Mouse (Mus musculus): ENCODE measurements around the gene Rpusd3.

Gene Rpusd3

DNA sequence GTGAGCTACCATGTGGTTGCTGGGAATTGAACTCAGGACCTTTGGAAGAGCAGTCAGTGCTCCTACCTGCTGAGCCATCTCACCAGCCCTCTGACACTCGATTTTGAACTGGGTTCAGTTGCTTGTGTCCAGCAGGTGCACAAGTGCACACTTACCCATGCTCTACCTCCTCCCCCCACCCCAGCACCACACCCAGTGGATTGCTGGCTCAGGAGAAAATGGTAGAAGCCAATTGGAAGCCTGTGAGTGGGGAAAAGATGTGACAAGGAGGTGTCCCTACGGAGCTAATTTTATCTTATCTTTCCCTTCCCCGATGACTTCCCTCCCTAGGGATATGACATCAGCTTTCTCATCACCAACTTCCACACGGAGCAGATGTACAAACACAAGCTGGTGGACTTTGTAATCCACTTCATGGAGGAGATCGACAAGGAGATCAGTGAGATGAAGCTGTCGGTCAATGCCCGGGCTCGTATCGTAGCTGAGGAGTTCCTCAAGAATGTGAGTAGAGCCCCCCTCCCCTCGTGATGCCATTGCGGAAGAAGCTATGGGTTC, 33.9 kb downstream of the Rpusd3 start:
- no peak for DNase-seq (ENCODE audit: low spot score in 2 of 2)

DNA sequence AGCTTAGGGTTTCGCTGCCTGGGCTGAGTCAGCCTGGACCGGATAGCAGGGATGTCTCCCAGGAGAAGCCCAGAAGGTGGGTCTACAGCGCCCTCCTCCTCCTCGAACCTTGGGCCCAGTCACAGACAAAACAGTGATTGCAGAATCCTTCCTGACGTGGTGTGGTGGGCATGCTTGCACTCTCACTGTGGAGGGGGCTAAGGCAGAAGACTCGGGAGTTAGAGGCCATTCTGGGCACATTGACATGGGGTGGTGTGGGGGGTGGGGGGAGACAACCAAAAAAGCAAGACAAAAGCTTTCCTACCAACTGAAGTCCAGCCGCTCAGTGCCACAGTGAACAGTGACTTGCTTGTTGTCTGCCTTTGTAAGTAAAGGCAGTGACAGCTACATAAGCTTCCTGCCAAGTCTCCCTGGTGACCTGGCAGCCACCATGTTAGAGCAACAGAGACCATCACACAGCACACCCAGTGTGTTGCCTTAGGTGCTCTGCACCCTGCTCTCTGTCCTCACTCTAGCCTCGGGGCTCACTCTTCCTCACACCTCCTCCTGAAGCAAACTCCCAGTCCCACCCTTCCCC, 34.7 kb downstream of the Rpusd3 start:
- no peak for DNase-seq (ENCODE audit: low spot score in 2 of 2)

DNA sequence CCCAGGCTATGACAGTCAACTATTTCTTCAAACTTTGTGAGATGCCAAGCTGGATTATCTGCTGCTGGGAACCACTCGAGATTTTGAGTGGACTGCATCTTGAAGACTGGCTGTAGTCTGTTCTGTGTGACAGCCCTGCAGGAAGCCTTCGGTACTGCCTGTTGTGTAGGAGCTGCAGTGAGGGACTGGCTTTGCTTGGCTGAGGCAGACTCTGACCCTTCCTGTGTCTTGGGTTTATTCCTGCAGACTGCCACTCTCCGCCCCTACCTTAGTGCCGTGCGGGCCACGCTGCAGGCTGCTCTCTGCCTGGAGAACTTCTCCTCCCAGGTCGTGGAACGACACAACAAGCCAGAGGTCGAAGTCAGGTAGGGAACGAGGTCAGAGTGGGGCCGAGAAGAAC, 38.7 kb downstream of the Rpusd3 start:
- no peak for DNase-seq (ENCODE audit: low spot score in 2 of 2)

DNA sequence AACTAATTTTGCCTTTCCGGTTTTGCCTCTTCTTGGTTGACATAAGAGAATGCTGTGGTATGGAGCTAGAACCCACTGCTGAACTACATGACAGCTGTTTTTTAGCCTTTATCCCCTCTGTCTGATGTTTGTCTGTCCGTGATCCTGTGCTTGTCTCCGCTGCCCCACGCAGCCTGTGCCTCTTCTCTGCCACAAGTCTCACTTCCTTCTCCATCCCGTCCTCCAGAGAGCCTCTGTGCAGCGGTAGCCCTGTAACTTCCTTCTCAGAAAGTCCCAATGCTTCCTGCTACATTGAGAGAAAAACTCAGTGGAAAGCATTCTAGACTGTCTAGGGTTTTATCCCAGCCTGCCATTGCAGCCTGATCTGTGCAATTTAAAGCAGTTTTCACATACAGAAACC, 39.9 kb downstream of the Rpusd3 start:
- peak in 1 of 2 experiments; percentile 16 for DNase-seq (ENCODE audit: low spot score in 2 of 2)

DNA sequence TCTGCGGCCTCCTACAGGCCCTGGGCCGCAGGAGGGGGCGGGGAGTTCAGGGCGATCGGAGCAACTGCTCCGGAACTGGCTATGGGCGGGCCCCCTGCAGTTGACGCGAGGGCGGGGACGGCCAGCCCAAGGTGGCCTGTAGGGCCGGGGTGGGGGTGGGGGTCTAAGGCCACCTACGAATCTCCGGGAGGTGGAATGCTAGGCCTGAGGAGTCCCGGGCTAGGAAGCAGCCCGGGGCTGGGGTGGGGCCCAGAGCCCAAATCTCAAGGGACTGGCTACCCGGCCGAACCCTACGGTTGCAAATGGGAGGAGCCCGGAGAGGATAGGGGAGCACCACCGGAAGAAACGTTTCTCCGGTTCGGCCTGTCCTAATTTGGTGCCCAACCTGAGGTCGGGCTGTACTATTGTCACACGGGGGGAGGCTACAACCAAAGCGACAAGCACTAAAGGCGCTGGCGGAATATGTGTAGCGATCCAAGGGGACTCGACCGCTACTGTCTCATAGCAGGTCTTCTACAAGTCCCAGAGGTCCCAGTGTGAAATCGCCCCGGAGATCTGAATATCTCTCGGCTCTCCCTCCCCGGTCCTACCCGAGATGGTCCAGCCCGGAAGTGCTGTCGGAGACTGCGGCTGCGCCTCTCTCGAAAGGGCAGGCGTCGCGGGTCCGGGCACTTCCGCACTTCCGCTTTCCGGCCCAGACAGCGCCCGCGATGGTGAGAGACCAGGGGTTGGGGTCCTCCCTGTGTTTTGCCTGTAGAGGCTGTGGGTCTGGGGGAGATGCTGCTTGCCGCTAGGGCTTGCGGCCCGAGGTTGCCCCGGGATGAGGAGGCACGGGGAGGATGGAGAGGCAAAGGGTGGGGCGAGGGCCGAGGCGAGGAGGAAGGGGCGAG, 41.4 kb downstream of the Rpusd3 start, which contains the start of the genes Tada3 and Arpc4:
Tada3 (minus strand) TSS at position 388 of the 890 bp plus-strand sequence.
Arpc4 (plus strand) TSS at position 620 of the 890 bp plus-strand sequence.
- peak; percentile 92 to 94 for DNase-seq (ENCODE audit: low spot score in 2 of 2)

DNA sequence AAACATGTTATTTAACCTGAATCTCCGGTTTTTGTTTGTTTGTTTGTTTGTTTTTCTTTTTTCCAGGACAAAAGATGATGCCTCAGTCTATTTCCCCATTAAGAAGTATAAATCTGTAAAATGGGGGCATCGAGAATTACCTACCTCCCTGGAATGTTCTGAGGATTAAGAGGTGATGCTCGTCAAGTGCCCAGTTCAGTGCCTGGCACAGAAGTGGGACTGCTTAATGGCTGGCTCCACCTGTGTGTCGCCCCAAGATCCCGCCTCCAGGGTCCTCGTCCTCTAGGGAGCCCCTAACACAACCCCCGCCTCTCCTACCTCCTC, 42.0 kb downstream of the Rpusd3 start:
- DNase-seq (ENCODE audit: low spot score in 2 of 2): no peak

DNA sequence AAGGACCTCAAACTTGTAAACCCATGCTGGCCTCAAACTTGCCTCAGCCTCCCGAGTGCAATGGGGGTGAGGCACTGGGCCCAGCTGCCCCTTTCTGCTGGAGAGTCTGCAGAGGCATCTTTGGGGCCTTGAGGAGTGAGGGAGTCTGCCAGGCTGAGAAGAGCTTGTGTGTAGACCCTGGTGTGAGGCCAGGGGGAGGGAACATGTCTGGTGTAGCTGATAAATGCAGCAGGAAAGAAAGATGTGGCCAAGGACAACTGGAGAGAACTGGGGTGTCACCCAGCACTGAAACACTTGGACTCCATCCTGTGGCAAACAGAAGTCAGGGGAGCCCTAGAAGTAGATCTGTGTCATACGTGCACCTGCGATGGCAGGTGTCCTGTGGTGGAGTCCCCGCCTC, 45.6 kb downstream of the Rpusd3 start:
- no peak for DNase-seq (ENCODE audit: low spot score in 2 of 2)

DNA sequence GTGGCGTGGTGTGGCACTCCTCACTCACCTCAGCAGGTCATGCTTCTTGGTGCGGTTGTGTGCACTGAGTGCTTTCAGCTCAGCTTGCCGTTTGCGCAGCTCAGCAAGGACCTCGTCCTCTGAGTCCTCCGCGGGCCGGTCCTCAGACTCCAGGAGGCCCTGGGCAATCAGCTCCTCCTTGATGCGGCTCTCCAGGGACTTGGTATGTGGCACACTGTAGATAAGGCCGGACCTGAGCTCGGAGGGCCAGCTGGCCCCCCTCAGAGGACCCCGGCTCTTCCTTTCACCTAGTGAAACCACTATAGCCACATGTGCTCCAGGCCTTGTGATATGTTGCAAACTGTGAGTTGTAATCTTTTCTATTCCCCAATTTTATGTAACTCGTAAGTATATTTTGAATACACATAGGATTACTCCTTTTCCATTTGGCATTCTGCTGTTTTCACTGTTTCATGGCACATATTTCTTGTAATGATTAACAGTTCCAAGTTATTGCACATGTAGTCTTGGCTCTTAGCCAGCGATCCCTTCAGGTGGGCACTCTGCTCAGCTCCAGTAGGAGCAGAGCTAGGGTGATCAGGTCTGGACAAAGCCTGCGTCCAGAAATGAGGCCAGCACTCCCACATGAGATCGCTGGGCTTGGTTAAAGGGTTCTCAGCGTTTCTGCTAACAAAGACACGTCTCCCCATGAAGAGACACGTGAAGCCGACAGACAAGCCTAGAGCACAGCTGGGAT, 48.8 kb downstream of the Rpusd3 start:
- DNase-seq (ENCODE audit: low spot score in 2 of 2): no peak

DNA sequence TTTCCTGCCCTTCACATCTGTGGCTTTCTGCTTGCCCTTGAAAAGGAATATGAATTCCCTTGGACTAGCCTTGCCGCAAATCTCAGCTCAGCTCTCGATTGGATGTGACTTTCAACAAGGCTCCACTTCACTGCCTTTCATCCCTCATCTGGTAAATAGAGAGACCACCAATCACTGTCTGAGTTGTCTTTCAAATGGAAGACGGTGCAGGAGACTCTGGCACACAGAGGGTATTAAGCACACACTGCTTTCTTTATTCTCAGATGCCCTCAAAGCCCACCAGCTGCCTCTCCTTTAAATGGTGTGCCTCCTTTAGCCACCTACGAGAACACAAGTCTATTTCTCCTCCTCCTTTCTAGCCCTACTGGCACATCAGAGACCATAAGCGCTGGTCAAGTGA, 50.6 kb downstream of the Rpusd3 start:
- no peak for DNase-seq (ENCODE audit: low spot score in 2 of 2)

DNA sequence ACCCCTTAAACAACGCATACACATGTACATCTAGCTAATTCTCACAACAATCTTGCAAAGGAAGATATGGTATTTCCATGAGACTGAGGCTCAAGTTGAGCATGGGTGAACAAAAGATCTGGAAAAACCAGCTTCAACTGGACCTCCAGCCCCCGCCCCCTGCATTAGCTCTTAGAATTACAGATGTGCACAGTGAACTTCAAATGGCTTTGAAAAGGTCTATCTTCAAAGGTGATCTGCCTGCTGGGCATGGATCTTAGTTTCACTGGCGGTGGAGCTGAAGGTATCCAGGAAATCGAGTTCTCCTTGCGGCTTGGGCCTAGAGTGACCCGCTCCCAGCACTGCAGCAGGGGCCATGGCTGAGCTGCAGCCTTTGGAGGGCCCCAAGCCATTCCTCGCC, 51.0 kb downstream of the Rpusd3 start:
- no peak for DNase-seq (ENCODE audit: low spot score in 2 of 2)

DNA sequence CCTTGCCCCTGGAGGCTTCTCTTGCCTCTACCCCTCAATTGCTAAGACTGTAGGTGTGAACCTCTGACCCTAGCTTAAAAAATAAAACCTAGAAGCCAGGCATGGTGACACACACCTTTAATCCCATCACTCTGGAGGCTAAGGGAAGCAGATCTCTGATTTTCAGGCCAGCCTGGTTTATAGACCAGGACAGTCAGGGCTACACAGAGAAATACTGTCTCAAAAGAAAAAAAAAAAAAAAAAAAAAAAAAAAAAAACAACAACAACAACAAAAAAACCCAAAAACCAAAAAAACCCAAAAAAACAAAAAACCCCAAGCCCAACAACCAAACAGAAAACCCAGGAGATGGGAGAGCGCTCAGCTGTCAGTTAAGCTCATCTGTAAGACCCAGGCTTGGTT, 51.6 kb downstream of the Rpusd3 start:
- no peak for DNase-seq (ENCODE audit: low spot score in 2 of 2)

DNA sequence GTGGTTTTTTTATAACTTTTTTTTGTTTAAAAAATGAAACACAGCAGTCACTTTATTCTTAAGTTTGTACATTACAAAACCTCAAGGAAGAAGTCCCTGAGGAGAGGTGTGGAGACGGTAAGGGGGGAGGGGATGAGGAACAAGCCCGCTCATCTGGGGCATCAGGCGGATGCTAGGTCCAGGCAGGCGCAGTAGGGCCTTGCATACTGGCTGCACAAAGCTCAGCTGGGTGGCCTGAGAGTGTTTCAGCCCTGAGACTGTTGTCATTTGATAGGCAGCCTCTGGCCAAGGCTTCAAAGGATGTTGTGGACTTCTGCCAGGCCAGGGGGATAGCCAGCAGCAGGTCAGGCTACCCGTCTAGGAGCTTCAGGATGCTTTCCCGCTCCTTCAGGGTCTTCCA, 52.5 kb downstream of the Rpusd3 start:
- DNase-seq (ENCODE audit: low spot score in 2 of 2): no peak
